Mouse (Mus musculus): ENCODE results near the gene Sec61a2.
A peak's percentile ranks its signal among the peaks of the same experiment; 100 is the strongest.

Gene Sec61a2

DNA sequence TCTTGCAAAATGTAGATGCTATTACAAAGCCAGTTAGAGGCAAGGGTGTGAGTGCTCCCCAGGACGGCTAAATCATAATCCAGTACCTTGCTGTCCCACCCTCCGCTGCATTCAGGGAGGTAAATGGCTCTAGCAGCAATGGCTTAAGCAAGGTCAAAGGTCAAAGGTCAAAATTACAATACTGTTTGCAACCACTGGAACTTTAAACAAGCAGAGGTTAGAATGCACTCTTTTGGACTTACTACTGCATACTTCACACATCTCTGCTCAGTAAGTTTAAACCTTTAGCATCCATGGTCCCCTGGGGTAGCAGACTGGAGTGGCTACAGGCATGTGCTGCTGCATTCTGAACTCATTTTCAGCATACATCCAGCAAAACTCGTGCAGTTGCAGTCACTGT is 17.8 kb downstream of the Sec61a2 start:
- no peak for DNase-seq

DNA sequence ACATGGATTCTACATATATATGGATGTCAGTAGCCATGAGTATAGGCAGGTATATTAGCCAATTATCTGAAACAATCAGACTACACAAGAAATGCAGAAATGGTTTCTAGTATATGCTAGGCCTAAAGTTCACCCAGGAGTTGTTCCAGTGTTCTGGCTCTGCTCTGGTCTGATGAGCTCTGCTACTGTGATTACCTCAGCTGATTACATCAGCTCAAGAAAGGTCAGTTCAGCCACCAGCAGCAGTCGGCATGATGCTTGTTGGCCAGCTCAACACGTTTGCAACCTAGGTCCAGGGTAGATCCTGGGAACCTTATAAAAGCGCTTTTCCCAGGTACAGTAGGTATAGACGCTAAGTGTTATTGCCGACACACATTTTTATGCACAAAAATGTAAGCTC is 25.5 kb downstream of the Sec61a2 start:
- DNase-seq: no peak

DNA sequence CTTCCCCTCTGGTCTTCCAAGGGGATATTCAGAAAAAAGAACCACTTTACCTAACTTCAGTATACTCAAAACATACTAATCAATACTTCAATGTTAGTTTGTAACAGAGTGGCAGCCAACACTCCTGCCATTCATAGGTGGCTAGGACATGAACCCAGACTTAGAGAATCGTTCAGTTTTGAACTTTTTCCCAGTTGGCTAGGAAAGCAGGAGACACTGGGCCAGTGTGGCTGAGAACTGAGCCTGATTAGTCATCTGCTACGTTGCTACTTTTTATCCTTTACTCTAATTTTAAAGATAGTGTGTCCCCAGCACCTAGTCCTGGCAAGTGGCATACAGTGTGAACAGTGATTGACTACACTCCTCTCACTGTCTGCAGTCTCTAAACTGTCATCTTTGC is 27.6 kb downstream of the Sec61a2 start:
- DNase-seq: no peak

DNA sequence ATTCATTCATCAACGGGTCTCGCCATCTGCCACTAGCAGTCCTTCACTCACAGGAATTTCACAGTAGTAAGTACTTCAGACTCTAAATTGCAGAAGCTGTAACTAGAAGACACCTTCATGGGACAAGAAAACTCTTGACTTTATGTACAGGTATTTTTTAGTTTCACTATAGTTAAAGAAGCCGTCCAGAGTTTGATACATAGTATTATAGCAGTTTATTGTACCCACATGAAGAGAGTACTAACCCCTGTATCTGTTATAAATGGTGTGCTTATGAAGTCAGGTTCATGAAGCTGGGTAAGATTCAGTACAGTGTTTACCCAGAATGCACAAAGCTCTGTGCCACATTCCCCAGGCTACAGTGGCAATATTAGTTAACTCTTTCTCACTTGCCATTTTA is 32.4 kb downstream of the Sec61a2 start, which contains the start of gene Gm13199:
Gm13199 (minus strand) TSS at position 101 of the 400 bp plus-strand sequence.
- DNase-seq: no peak

DNA sequence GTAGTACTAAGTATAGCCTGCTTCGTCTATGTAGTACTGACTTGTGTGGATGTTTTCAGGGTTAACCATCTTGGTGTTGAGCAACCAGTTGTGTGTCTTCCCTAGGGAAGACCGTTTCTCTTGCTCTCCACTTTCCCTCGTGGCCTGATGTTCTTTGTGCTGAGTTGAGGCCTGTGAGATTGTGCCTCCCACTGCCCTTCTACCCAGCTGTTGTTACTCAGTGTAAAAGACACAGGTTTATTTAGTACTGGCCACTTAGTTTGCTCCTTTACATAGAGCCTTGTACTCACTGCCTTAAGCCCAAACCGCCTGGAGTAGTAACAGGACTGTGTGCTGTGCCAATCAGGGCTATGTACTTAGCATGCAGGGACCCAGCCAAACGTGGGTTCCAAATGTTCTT is 43.4 kb downstream of the Sec61a2 start:
- DNase-seq: no peak

DNA sequence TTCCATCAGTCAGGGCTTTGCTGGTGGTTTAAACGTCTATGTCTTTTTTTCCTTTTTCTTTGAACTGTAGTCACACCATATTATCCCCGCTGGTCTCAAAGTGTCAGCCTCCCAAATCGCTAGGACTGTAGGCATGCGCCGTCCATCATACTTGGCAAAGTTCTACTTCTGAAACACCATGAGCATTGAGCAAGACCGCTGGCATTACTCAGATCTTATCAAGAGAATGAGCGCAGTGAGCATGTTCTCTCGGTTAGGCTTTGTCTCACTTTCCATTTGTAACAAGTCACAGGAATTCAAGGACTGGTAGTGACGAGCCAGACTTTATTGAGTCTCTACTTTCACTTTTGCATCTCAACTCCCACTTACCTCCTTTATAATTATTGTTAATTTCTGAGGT is 44.1 kb downstream of the Sec61a2 start:
- no peak for DNase-seq

DNA sequence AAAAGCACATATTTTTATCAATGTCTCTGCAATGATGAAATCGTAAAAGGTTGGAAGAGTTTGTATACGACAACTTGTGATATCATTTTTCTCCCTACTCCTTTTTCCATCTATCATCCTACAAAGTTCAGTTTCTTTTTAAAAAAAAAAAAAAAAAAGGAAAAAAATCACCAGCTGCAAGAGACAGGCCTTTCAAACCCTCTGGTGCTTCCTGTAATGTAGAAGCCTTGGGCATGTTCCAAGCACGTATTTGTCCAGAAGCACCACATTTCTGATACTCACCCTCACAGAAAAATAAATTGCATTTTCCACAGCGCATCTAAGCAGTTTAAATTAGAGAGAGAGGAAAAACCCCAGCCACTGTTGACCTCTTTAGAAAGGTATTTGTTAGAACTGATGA is 49.4 kb downstream of the Sec61a2 start:
- DNase-seq: peak; percentile 1

DNA sequence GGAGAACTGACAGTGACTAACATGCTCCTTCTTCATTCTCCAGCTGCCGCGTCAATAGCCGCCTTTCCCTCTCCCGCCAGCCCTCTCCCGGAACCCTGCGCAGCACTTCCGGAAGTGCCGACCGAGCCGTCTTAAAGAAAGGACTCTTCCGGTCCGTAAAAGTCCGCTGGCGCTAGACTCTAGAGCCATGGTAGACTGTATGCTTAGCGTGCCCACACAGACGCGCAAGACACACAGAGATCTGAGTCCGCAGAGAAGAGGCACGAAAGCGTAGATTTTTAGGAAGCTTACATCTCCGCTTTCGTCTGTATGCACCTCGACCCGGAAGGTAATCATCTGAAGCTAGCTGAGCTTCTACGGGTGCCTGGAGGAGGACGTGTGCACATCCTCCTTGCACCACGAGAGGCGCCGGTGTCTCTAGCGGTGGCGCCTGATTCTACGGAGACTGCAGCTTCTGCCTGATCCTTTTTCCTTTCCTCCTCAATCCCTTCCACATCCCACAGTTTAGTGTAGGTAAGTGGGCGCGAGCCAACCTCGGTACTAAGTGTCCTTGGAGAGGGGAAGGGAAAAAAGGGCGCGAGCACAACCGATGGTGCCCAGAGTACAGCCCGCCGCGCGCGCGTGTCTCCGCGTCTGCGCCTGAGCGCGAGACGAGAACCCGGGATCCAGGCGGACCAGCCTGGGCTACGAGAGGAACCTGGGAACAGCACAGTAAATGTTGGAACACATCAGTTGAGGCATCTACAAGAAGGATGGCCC is 50.2 kb downstream of the Sec61a2 start, which contains the start of the genes Nudt5 and Cdc123:
Nudt5 (plus strand) TSS at position 147 of the 759 bp plus-strand sequence.
Cdc123 (minus strand) TSS at position 292 of the 759 bp plus-strand sequence.
- DNase-seq: peak; percentile 98

DNA sequence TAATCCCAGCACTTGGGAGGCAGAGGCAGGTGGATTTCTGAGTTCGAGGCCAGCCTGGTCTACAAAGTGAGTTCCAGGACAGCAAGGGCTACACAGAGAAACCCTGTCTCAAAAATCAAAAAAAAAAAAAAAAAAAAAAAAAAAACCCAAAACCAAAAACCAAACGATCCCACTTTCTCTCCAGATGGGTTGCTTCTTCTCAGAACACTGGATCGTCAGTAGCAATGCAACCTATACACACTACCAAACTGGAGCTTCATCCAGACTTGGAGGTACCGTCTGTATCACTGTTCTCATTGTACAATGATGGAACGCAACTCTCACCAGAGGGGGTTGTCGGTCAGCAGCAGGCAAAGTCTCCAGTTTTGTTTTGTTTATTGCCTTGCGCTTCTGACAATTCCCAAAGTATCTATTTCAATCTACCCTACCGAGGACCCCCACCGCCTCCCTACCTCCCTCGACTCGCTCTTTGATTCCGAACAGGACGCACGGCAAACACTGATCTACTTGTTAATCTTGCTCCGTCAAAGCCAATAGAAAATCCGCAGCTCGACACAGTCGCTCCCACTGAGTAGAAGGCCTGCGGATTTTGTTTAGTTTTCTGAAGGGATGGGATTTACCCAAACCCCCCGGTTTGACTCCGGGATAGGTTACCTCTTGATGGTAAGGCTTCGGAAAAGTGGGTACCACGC is 50.9 kb downstream of the Sec61a2 start:
- no peak for DNase-seq

DNA sequence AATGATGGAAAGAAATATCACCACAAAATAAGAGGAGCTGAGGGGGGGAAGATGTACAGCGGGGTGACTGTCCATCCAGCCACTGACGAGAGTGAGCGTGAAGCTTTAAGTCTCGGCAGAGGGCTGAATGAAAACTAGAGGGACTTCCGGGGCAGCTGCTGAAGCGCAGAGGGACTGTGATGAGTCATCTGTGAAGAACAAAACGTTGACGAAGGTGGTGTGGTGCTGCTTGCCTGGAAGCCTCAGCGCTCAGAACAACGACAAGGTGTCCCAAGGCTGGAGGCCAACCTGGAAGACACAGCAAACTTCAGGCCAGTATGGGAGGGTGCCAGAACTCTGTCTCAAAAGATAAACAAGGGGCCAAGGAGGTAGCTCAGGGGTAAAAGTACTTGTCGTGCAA is 54.4 kb downstream of the Sec61a2 start:
- DNase-seq: no peak

DNA sequence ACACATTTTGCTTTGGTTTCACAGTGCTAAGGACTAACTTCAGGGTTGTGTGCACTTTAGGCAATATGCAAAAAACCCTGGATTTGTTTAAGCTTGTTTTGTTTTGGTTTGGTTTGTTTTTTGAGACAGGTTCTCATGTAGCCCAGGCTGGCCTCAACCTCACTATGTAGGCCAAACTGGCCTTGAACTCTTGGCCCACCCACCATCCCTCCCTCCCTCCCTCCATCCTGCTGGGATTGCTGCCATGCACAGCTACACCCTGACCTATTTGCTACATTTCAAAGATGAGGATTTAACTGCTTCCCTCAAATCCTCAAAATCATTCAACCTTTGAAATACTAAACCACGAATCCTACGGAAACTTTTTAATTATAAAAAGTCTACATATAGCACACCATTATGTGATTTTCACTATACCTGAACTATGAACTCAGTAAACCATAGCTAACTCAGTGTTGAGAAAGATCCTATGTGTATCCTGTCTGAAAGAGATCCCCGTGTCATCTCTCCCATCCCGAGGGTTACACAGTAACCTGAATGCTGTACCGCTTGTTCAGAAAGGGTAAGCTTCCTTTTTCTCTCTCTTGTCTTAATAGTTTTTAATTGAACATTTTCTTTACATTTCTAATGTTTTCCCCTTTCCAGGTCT is 69.8 kb downstream of the Sec61a2 start:
- no peak for DNase-seq

DNA sequence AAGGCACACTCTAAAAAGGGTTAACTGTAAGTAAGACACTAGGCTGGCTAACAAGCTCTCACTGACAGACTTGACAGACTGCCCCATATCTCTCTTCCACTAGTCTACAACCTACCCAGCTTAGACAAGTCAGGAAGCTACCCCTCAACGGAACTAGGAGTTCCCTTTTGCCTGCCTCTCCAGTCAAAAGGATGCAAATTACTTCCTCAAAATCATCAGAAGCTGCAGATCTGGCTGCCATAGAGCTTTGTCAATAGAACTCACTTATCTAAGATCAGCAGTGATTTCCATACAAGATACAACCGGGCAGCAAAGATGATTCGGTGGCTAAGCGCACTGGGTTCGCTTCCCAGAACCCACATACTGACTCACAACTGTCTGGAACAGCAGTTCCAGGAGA is 70.5 kb downstream of the Sec61a2 start:
- DNase-seq: no peak

DNA sequence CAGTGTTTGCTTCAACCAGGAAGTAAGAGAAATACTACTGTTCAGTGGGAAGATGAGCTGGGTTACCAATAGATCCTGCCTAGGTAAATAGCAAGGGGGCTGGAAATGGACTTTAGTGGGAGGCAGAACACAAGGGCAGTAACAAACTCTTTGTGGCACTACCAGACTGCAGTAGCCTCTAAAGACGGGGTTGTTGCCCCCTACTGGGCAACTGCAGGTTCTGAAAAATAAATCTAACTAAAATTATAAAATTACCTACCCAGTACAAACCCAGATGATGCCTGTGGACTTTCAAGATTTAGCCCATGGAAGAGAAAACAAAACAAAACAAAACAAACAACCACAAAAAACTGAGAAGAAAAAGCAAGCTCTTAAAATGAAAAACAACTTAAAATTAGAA is 71.0 kb downstream of the Sec61a2 start:
- peak; percentile 23 for DNase-seq

DNA sequence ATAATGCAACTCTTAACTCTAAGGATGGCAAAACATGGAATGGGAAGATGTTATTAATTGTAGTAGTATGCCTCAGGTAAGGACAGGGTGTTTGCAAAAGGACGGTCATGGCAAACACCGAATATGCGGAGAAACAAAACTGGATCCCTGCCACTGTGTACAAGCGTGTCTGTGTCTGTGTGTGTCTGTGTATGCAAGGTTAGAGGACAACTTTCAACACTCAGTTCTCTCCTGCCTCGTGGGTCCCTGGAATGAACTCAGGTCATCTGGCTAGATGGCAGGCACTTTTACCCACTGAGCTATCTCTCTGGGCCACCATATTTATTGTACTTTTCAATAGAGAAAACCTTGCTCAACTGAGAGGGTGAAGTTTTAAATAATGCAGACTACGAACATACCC is 72.8 kb downstream of the Sec61a2 start:
- no peak for DNase-seq

DNA sequence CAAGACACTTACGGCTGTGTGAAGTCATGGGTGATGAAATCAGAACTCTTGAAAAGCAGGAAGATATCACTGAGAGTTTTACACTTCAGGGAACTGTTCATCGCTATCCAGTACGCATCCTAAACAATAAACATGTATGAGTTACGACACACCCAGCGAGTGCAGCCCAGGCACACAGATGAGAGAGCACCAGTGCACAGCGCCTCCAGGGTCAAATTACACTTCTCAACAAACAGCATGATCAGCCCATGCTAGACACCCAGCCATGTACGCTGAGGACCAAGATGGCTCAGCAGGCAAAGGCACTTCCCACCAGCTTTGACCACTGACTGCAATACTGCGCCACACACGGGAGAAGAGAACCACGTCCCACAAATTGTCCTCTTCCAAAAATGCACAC is 74.0 kb downstream of the Sec61a2 start:
- DNase-seq: peak; percentile 4
